Mouse (Mus musculus) CD8-positive naive resting alpha-beta T cell, adult 2 months (primary cell): ENCODE results near the gene Lifr.

Experiments used
- DNase-seq, 2 experiments: peaks; one replicate each; pipeline ENCODE4 v3.0.0; 2022; ENCODE audit warnings: low read depth in 2 of 2, low spot score in 2 of 2

The Lifr gene

GRCm38 (mm10) chr15:7154737-7155090, 64.3 kb downstream of the Lifr start:
- no peak for DNase-seq

GRCm38 (mm10) chr15:7157658-7158057, 67.2 kb downstream of the Lifr start:
- no peak for DNase-seq

DNA sequence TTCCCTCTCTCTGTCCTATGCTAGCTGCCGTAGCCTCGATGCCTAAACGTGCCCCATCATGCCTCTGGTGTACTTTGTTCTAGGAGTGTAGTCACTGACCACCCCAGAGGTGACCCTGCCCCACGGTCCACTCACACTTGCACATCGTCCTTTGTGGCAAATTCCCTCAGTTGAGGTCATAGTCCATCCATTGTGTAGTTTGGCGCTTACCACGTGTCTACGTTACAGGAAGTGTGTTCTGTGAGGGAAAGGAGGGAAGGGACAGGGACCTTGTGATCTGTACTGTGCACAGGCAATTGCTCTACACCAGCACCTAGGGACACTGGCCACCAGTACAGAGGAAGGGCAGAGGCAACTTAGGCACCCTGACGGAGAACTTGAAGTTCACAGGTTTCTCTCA, 69.5 kb downstream of the Lifr start:
- no peak for DNase-seq

DNA sequence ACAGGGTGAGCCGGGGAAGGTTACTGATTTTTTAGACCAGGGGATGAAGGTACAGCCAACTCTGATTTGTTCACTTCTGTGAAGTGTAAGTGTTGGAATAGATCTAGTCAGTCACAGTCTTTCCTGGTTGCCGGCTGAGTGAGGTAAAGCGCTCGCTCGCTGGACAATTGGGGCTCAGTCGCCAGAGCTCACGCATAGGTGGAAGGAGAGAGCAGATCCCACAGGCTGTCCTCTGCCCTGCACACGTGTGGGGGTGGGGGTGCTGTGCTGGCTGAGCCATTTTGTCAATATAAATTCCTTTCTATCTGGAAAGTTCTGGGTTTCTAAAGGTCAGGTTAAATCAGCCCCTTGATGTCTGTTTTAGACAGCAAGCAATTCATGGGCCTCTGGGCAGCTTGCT, 69.9 kb downstream of the Lifr start:
- no peak for DNase-seq

- DNase-seq, result no peak
Measured at GRCm38 (mm10) chr15:7163851-7164250, 73.4 kb downstream of the Lifr start.

DNA sequence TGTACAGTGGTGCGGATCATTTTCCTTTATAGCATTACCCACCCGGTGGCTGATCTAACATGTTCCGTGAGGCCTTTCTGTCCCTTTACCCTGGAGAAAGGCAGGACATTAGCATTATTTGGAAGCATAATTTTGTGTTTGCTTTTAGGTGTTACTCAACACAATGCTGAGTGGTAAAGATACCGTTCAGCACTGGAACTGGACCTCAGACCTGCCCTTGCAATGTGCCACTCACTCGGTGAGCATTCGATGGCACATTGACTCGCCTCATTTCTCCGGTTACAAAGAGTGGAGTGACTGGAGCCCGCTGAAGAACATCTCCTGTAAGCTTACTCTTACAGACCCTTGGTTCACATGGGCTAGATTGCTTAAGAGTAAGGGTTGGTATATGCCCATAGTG, 76.3 kb downstream of the Lifr start:
- DNase-seq, result no peak

DNA sequence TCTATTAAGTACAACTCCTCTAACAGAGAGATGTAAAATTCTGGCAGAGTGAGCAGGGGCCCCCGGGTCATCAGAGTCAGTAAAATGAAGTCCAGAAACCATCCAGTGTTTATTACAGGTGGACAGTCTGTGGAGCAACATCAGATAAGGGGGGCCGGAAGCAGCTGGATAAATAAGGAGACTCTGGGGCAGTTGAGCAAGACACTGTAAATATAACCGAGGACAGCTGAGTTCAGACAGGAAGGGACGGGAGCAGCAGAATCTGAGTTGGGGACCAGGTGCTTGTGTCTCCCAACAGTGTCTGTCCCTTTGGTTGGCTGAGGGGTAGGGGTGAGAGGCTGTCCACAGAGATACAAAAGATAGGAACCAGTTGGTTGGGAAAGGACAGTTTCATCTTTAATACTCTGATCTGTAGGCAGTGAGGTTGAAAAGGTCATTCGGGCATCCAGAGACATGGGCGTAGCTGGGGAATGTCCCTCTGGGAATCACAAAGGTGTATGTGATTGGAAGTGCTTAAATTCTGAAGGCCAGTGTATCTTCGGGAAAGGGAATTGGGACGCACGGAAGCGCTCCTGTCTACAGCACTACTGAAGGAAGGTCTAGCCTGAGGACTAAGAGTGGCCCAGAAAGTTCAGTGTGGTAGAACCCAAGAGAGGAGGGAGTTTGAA, 77.0 kb downstream of the Lifr start:
- no peak for DNase-seq

- DNase-seq, result no peak
Measured at GRCm38 (mm10) chr15:7167906-7168532, 77.6 kb downstream of the Lifr start.

DNA sequence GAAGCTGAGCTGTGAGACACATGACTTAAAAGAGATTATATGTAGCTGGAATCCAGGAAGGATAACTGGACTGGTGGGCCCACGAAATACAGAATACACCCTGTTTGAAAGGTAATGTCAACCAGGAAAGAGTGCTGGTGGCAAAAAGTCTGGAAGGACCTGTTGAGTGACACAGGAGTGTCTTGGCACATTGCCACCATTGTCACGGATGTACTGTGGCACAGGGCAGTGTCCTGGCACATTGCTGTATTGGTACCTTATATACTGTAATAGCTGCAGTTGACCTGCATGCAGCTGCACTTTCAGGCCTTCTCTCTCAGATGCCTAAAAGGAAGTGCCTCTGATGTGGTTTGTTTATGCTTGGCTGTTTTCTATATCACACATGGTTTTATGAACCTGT, 82.5 kb downstream of the Lifr start:
- no peak for DNase-seq

DNA sequence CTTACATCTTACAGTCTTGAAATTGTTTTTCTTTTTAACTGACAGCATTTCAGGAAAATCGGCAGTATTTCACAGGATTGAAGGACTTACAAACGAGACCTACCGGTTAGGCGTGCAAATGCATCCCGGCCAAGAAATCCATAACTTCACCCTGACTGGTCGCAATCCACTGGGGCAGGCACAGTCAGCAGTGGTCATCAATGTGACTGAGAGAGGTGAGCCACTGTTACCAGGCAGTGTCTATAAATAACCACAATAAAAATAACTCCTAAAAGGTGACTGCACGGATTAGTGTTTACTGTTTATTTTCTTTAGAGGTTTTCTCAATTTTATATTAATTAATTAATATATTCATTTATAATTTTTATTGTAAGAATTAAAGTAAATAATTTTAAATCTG, 82.9 kb downstream of the Lifr start:
- DNase-seq, result no peak

GRCm38 (mm10) chr15:7173776-7174175, 83.4 kb downstream of the Lifr start:
- no peak for DNase-seq

DNA sequence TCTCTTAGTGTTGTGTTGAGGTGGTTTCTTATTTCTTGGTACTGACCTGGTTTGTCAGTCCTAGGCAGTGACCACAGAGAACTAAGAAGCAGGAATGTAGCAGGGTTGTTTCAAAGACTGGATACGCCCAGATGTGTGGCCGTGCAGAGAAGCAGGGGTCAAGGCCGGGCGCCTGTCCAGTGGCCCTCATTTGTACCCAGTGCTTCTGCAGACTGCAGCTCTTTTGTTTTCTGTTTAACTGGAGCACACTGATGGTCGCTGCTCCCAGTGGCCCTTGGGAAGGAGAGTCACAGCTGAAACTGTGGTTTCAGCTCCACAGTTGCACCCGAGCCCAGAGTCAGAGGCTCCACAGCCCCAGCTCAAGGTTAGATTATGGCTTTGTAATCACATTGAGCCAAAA, 90.2 kb downstream of the Lifr start:
- no peak for DNase-seq

DNA sequence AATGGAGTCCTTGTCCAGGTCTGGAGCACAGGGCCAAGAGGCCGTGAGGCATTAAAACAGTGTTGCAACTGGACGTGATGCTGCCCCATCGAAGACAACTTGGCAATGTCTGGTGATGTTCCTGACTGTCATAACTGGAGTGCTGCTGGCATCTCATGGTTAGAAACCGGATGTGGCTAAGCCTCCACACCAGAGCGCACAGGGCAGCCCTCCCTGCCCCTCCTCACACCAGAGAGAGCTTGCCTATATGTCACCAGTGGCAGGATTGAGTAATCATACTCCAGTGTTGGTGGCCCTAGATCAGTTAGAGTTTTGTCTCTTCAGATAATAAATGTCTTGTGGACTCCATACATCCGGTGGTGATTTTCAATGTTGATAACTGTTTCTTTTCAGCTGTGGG, 97.3 kb downstream of the Lifr start:
- no peak for DNase-seq

- DNase-seq, result no peak
Measured at GRCm38 (mm10) chr15:7189678-7190454, 99.5 kb downstream of the Lifr start.

- DNase-seq, result no peak
Measured at GRCm38 (mm10) chr15:7191074-7191473, 100.7 kb downstream of the Lifr start.

- no peak for DNase-seq
Measured at GRCm38 (mm10) chr15:7192582-7192981, 102.2 kb downstream of the Lifr start.

DNA sequence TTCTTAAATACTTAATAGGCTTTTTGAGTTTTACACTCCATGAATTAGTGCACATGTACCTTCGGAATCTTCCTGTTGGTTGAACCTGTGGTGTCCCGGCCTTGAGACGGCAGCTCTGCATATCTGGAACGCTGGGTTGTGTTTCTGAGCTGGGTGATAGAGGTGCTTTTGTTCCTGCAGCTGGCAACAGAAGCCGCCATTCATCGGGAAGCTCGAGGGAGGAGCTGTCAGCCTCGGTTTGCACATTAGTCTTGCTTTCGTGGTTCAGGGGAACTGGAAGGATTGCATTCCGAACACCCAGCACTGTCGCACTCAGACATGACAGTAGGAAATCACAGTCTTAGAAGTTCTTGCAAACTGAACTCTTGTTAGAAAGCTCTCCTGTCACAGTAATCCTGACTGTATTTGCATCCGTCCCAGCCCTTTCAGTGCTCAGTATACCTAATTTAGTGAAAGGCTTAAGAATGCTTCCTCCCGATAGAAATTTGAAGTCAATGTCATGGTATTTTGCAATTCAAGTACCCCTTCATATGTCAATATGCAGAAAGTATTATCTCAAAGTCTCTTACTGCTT, 103.8 kb downstream of the Lifr start:
- DNase-seq, result no peak

DNA sequence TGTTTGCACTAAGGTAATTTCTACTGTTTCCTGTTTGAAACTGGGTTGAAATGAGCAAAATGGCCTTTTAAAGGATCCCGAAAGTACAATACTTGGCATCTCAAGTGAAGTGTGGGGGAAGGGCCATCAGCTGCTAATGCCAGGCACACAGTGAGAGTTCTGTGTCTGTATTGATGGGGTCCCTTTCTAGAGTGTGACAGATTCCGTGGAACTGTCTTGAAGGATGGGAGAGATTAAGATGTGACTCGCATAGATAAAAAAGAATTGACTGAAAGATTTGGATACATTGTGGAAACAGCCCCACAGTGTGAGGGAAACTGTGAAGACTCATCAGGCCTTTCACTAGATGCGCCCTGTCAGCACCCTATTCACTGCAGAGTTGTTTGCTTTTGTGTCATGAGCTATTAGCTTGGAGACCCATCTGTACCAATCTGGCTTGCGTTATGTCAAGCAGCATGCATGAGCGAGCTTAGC, 104.4 kb downstream of the Lifr start:
- DNase-seq, result no peak

DNA sequence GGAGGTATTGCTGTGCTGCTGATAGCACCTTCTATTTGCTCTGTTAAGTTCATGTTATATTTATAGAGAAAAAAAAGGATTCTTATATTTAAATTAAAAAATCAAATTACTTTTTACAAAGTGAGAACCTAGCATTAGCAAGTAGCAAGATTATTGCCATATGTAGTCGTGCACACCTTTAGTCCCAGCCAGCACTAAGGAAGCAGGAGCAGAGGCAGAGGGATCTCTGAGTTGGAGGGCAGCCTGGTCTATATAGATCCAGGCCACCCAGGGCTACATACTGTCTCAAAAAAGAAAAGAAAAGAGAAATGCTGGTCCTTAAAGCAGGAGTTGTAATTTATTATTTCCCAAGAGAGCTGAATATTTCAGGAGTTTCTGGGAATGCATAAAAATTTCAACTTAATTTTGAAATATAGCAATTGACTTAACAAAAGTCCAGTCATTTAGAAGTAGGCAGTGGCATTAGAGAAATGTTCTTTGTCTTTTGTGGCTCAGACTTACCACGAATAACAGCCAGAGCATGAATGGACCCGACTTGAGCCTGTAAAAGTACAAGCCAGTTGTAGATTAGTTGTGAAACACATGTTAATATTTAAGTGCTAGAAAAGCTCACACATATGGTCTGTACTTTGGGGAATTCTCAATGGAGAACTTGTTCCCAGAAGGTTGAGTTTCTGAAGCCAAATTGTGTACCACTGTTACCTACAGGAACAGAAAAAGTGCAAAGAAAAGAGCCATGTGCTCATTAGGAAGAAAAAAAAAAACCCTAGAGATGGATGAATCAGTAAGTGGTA, 107.4 kb downstream of the Lifr start:
- no peak for DNase-seq

DNA sequence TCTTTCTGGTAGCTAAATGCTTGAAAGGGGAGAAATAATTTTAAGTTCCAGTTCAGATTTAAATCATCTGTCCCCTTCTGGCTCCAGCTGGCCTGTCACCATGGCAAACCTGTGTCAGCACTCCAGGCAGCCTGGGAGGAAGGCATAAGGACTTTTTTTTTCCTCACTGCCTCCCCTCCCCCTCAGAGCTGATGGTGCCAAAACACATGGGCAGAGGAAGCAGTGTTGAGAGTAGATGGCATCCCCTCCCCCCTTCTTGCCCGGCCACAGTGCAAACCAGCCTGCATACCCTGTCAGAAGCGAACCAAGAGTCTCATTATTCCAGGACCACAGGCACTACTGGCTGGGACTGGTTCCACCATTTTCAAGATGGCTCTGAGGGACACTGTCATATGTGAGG, 108.4 kb downstream of the Lifr start:
- DNase-seq, result no peak

GRCm38 (mm10) chr15:7200286-7200685, 109.9 kb downstream of the Lifr start:
- no peak for DNase-seq
